Comparison of ENCODE assay signal across 10 mouse cellular contexts in the genomic region with DNA sequence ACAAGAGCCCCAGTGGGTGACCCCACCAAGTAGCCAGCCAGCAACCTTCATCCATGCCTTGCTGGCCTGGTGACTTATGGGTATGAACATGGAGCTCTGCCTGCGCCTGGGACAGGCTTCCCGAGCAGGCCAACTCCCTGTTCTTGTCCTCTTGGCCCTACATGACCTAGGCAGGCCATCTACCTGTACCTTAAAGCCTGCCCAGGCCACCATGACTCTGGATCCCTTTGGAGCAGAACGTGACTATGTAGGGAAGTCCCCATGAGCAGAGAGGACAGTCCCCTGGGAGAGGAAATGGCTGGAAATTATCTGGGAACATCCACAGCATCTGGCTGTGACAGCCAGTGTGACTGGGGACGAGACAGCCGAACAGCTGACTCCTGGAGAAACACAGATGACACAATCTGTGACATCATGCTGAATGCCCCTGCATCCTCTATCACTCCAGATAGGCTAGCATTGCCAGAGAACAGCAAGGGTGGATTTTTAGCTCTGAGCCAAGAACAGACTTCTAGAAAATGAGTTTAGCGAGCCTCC. TPM values are rescaled to one million over a fixed set of nuclear protein-coding genes. Genes with fewer than 3 reads are reported as not detected.
DNase-seq lines count a peak whose midpoint lies in the region; ATAC-seq and TF ChIP-seq lines count a peak whose summit lies in the region.
"Had no signal": no experiment of that assay in that cellular context is flagged by ENCODE, and none has a peak within 500 bp of the region (broad histone marks: within the 10 kb centered on the region; RNA-seq: fewer than 3 reads in every experiment).

No protein-coding gene starts in this region.

- no peaks in the 10 kb centered on the region for H3K27me3 ChIP-seq in midbrain, postnatal 0 days (ENCODE audit: insufficient read depth, low read length)
- H3K27me3 ChIP-seq: limb, embryonic 12.5 days; Patski had no signal

- H3K4me1 ChIP-seq in midbrain, postnatal 0 days (ENCODE audit: insufficient read depth, low read length) = 0 out of 2 replicates have a peak, but pooled peaks cover 5% of the 10 kb centered on the region

- H3K9ac ChIP-seq in midbrain, postnatal 0 days (replicated peaks; ENCODE audit: low read length, poor library complexity, severe bottlenecking) = 0 out of 2 replicates have a peak overlapping the region, but pooled peaks have one; percentile 14
- H3K9ac ChIP-seq: limb, embryonic 12.5 days had no signal

- no peak for ATAC-seq in midbrain, postnatal 0 days (ENCODE audit: low FRiP score)

- H3K36me3 ChIP-seq in midbrain, postnatal 0 days (ENCODE audit: insufficient read depth, low read length) = no peaks in the 10 kb centered on the region
- H3K36me3 ChIP-seq: limb, embryonic 12.5 days had no signal

- no peak for TF ChIP-seq CTCF in midbrain, postnatal 0 days (IDR thresholded peaks at IDR 0.05)

- intact Hi-C loops in heart, postnatal 14 days (cut with DNase I) = loop anchor here (5.0 kb wide), 1 partner anchor 51 kb away; no protein-coding TSS in a partner anchor

- no peaks in the 10 kb centered on the region for H3K9me3 ChIP-seq in midbrain, postnatal 0 days (ENCODE audit: low read length)
- H3K9me3 ChIP-seq: limb, embryonic 12.5 days had no signal

- no peak overlapping the region for H3K4me3 ChIP-seq in midbrain, postnatal 0 days (ENCODE audit: low read depth, low read length)
- H3K4me3 ChIP-seq: limb, embryonic 12.5 days had no signal

- 52% methylated on average over 6 of the region's 6 CpGs for WGBS in midbrain, postnatal 0 days

- peak; percentile 41 for DNase-seq in gastrocnemius, postnatal 25 days
- DNase-seq in gastrocnemius, postnatal 10 days = no peak
- DNase-seq in right cerebral cortex, adult 18-20 months = peak; percentile 71
- no peak for DNase-seq in right cerebral cortex, postnatal 14 days
- DNase-seq in heart, postnatal 14 days = peak; percentile 40 to 52
- peak; percentile 37 for DNase-seq in midbrain, postnatal 0 days (ENCODE audit: low spot score)
- DNase-seq in spleen, adult 18-20 months = no peak
- no peak for DNase-seq in frontal cortex, postnatal 25 days (ENCODE audit: low spot score in 2 of 2)

- peak overlapping the region; percentile 43; the same call in 1 of the 2 replicates for H3K27ac ChIP-seq in midbrain, postnatal 0 days (ENCODE audit: low read depth, low read length)
- H3K27ac ChIP-seq: limb, embryonic 12.5 days had no signal

- H3K4me2 ChIP-seq in midbrain, postnatal 0 days (ENCODE audit: low read depth, low read length, poor library complexity, severe bottlenecking) = no peak overlapping the region
- H3K4me2 ChIP-seq: limb, embryonic 12.5 days had no signal

RNA-seq across cellular contexts. Expression of a gene that starts 15.7 kb away (rescaled TPM):
- 100 to 1,000 TPM; 132 to 144 TPM for total RNA-seq in gastrocnemius, postnatal 25 days (2021)
- total RNA-seq in gastrocnemius, postnatal 10 days (2021) = 100 to 1,000 TPM; 125 to 130 TPM
- total RNA-seq in heart, postnatal 14 days (2021) = 10 to 100 TPM; 78.3 to 78.4 TPM
- 19.3 and 19.8 TPM in 2 replicates for total RNA-seq in midbrain, postnatal 0 days (2014; rRNA removed)
- 13.6 and 13.7 TPM in 2 replicates for polyA plus RNA-seq in midbrain, postnatal 0 days (2015; fragmentation: Nextera tagmentation; extraction: Ambion mirVana)

Comparison
In these comparisons a context has a peak if more than half of its experiments do, and no peak if none do; other contexts are left out.
1. DNase-seq: peak in gastrocnemius, postnatal 25 days (single experiment), right cerebral cortex, adult 18-20 months (single experiment), heart, postnatal 14 days (2 of 2) and midbrain, postnatal 0 days (single experiment); none in gastrocnemius, postnatal 10 days (single experiment), right cerebral cortex, postnatal 14 days (single experiment), spleen, adult 18-20 months (0 of 2) and frontal cortex, postnatal 25 days (0 of 2).